Mouse (Mus musculus) gastrocnemius, postnatal 10 days (tissue): ENCODE results near the gene Dynll2. TPM values are rescaled to one million over a fixed set of nuclear protein-coding genes. Genes with fewer than 3 reads are reported as not detected.
A peak's percentile ranks its signal among the peaks of the same experiment; 100 is the strongest.
"Not testable (repeated sequence)": the region's sequence is repeated elsewhere in the genome, so short reads cannot be mapped to it uniquely, and the experiment has no call there.

Experiments
- DNase-seq: peaks from one replicate; pipeline ENCODE4 v3.0.0; 2021; ENCODE audit warnings: mixed read lengths
- total RNA-seq, 2 experiments: library from RNA; stranded (reverse); gene quantifications; 2 replicates each; pipeline ENCODE4 v1.2.3; 2021

Gene Dynll2
- total RNA-seq, 2 experiments from 2014 or later: 122 to 139 TPM

DNA sequence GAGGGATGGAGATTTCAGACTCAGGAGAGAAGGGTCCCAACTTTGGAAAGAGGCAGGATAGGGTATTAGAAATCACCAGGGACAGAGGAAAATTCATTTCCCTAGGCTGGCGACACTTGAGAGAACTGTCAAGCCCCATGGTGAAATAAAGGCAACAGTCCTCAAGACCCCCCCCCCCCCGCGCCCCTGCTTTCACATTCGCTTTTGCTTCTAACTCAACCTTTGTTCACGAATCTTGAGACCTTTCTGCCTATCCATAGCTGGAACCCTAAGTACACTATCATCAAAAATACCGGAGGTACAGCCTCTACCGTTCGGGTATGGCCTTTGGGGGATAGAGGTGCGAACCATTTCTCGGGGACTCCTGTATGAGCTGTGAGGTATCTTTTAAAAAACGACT, 528 bp upstream of the Dynll2 start:
- DNase-seq: no peak

DNA sequence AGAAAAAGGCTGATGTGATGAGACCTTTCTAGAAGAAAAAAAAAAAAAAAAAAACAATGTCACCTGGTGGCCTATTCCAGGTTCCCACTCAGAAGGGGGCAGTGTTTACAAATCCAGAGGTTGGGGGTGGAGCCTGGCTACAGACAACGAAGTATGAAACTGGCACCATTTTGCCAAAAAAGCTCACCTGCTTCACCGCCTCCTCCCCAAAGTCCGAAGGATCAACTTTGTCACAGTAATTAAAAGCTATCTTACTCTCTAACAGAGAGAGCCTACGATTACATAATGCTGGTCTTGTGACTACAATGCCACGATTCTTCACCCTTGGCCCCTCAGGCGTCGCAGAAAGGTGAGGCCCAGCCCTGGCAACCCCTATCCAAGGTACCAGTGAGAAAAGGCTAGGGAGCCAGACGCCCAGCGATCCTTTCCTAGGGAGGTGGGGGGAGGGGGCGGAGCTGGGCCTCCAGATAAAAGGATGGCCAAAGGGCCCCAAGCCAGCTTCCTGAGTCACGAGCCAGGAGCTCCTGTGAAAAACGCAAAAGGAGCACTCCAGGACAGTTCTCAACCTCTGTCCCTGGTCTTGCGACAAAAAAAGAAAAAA, 1.1 kb downstream of the Dynll2 start:
- peak; percentile 70 for DNase-seq

DNA sequence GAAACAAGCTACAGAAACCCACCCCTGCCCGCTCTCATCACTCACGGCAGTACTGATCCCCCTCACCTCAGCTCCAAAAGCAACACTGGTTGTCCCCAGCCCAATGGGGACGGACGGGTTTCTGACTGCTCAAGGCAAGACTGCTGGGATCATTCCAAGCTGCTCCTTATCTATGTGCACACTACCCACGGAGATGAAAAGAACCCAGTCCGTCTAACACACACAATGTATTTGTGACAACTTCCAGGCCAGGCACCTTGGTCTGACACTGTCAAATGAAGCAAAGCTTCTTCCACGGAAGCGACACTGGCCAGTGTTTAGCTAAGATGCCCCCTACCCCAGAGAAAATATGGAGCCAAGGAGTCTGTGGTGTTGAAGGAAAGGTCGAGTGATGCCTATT, 1.7 kb downstream of the Dynll2 start:
- DNase-seq: no peak

DNA sequence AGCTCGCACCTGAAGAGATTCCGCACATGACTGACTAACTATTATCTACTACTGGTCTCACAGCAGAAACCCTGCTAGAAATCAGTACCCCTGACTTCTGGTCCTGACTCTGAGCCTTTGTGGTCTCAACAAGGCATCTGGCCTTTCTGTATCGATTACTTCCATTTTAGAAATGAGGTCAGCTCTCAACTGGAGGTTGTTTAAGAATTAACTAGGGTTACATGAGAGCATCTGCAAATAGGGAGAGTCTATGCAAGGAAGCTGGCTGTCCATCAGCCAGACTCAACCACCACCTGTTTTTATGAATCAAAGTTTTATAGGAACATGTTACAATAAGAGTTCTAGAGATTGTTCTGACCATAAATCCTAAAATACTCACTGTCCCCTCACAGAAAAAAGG, 2.8 kb downstream of the Dynll2 start:
- DNase-seq: no peak

DNA sequence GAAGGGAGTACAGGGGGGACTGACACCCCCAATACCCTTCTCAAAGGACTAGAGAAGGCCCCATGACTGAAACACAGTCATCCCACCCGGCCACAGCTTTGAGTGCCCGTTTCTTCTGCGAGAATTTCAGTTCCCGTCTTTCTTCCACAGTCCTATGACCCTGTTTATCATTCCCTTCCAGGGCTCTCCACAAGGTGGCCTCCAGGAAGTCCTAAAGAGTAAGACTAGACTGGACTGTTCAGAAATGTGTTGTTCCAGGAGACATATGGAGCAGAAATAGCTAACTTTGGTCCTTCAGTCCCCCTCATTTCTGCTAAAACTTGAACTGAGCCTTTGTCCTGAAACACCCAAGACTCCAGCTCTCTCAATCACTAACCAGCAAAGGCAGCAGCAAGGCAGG, 8.4 kb downstream of the Dynll2 start:
- no peak for DNase-seq

DNA sequence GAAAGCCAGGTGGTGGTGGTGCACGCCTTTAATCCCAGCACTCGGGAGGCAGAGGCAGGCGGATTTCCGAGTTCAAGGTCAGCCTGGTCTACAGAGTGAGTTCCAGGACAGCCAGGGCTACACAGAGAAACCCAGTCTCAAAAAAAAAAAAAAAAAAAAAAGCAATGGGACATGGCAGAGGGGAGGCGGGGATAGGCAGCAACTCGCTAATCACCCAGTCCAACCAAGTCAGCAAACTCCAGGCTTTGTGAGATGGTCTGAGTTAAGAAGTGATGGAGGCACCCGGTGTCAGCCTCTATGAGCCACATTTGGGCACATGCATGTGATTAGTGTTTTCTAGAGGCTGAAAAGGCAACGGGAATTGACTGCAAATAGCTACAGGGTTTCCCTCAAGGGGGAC, 10.3 kb downstream of the Dynll2 start:
- not testable (repeated sequence) for DNase-seq

DNA sequence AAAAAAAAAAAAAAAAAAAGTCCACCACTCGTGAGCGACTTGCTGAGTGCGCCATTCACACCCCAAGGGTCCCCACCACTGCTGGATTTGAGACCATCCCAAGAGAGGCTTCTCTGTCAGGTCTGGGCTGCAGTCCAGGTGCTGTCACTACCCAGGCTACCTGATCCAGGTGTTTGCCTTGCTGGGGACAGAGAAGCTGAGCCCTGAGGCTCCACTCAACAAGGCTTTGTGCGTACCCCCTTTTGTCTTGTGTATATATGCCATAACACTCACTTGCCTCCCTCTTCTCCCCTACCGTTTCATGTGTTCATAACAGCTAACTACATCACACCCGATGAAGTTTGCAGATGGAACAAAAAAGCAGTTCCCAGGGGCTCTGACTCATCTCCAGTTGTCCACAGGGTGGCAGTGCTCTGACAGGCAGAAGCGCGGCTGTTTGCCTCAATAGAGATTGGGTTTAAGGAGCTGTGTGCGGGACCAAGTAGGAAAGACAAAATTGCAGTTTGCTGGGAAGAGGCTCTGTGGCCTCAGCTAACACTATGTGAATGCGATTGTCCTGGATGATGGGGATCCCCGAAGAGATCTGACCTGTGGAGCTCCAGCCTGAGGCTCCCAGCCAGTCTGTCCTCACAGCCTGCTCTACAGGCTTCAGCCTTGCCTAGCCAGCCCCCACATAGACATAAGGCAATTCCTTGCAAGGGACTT, 12.7 kb downstream of the Dynll2 start:
- DNase-seq: peak; percentile 44

DNA sequence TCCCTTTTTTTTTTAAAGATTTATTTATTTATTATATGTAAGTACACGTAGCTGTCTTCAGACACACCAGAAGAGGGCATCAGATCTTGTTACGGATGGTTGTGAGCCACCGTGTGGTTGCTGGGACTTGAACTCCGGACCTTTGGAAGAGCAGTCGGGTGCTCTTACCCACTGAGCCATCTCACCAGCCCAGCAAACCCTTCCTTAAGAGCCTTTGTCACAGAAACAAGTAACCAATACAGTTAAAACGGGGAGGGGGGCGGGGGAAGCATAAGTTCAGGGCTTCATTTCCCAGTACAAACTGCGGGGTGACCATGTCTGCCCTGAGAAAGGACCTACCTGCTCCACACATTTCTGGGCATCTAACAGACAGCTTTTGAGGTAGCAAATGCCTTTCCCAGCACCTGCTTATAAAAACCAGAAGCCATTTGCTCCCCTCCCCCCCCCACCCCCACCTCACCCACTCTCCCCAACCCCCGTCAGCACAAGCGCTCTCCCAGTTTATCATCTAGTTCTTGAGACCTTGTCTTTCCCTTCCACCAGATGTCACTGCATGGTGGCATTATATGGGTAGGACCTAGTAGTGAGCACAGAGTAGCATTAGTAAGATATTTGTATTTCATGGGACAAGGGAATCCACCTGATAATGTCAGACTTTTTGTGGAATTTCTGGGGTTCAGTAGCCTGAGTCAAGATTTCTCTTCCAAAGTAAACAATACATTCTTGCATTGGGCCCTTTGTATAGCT, 13.6 kb downstream of the Dynll2 start:
- no peak for DNase-seq

DNA sequence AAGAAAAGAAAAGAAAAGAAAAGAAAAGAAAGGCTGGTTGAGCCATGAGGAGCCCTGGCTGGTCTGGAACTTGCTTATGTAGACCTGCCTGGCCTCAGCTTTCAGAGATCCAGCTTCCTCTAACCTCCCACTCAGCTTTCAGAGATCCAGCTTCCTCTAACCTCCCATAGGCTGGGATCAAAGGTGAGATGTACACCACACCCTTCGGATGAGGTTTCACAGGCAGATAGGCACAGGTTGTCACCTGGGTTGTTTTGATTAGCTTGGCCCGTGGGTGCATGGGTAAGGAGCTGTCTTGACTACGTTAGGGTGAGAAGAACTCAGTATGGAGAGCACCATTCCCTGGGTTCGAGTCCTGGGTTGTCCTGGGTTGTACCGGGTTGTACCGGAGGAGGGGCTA, 14.5 kb downstream of the Dynll2 start:
- no peak for DNase-seq

DNA sequence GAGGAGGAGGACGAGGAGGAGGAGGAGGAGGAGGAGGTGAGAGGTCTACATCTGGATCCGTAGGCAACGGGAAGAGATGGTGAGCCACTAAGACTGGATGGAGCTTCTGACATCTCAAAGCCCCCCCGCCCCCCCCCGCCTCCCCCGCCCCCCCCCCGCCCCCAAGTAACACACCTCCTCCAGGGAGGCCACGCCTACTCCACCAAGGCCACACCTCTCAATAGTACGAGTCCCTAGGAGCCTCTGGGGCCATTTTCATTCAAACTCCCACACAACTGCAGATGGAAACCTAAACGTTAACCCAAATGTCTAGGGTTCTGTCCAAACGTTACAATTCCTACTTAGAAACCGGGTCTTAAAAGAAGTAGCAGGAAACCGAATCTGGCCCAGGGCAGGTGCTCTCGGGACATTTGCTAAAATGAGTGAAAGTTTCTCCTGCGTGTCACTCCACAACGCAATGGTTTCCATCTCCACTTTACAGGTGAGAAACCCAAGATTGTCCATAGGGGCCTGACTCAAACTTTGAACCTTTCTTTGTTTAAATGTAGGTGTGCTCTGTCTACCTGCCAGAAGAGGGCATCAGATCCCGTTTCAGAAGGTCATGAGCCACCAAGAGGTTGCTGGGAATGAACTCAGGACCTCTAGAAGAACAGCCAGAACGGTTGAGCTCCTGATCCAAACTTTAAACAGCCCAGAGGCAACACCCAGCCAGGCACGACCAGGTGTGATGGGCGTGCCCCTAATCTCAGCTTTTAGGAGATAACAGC, 18.8 kb downstream of the Dynll2 start:
- DNase-seq: no peak

DNA sequence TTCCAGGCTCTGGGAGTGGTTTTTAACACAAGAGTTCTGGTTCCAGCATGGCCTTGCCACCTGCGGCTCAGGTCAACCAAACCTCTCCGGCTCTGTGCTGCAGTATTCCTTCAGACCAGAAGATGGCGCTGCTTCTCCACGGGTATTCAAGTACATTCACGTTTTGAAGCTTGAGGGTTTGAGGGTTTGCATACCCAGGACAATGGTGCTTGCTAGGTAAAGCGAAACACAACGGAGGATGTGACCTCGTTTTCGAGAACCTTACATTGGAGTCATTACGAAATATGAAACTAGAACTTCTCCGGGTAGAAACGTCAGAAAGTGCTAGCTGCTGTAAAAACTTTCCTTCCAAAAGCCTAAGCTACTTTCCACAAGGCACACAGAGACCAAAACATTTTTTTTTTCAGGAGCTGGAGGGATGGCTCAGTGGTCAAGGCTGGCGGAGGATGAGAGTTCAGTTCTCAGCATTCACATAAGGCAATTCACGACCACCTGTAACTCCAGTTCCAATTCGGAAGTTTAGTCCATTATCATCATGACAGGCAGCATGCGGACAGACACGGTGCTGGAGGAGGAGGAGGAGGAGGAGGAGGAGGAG, 19.5 kb downstream of the Dynll2 start:
- peak; percentile 81 for DNase-seq

DNA sequence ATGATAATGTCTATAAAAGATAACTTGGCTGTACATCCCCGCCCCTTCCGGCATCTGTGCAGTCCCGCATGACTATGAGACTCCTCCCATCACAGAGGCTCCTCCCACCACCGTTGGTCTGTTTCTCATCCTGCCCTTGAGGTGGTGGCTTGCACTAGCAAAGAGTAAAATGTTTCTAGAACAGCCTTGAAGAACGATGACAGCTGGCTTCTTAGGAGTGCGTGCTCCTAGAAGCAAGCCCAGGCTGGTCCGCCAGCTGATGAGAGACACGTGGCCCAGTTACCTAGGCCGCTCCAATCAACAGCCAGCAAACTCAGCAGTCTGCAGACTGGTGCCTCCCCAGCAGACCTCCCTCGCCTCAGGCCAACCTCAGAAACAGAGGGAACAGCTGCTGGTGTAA, 21.1 kb downstream of the Dynll2 start:
- no peak for DNase-seq

DNA sequence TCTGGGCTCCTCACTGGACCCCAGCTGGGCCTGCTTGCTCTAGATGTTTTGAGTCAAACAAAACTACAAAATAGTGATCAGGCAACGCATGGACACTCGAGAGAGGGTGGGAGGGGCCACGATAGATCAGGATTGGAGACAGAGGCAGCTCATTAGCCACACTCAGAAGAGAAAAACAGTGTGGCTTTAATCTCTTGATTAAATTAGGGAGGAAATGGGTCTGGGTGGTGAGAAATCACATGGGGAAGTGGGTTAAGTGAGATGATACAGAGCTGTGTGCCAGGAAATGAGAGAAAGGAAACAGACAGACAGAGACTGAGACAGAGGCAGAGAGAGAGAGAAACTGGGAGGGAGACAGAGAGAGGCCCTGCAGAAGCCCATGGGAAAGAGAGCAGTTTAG, 22.0 kb downstream of the Dynll2 start:
- no peak for DNase-seq

DNA sequence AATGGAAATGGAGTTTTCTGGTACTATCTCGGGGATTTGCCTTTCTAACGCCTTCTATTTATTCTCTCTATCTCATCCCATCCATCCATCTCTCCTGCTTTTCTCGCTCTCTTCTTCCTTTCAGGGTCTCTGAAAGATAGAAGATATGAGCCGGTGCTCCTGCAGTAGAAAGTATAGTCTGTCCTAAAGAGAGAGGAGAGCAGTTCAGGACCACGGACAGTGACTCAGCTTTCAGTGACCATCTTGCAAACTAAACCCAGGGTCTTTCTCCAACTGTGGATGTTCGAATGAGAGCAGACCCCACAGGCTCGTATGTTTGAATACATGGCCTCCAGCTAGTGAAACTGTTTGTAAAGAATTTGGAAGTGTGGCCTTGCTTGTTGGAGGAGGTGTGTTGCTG, 30.3 kb downstream of the Dynll2 start:
- DNase-seq: no peak

DNA sequence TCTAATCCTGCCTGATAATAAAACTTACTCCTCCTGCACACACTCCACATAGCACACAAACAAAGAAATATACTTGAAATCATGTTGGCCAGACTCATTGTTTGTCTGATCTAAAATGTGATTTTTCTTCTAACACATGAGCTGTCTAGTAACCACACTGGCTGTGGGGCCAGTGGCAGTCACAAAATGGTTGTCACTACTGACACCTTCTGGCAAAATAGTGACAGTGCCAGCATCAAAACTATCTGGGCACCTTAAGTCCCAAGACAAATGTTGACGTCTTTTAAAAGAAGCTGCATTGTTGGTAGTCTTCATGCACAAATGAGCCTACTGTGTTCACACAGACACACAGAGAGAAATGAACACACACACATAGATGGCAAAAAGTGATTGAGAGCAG, 32.2 kb downstream of the Dynll2 start:
- no peak for DNase-seq

DNA sequence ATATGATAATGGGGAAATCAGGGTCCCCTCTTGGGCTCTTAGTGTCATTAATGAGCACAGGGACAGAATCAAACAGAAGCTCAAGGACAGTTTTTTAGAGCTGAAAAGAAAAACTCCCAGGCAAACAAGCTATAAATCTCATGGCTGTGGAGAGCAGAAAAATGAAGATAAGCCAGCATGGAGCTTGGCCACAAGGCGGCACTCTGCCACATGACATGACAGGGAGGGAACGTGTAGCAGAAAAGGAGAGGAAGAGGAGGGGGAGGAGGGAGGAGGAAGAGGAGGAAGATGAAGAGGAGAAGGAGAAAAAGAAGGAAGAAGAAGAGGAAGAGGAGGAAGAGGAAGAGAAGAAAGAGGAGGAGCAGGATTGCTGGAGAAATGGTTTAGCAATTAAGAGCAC, 37.3 kb downstream of the Dynll2 start:
- no peak for DNase-seq

DNA sequence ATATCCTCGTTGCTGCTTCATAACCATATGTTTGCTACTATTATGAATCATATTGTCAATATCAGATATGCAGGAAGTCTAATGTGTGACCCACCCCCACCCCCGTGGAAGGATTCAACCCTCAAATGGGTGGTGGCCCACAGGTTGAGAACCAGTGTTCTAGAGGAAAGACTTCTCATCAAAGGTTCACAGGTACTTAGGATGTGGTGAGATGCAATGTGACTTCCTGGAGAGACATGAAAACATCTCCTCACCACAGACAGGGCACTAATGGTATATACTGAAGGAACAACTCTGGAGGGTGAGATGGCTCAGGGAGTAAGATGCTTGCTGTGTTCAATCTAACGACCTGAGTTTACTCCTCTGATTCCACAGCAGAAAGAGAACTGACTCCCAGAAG, 51.9 kb downstream of the Dynll2 start:
- no peak for DNase-seq

DNA sequence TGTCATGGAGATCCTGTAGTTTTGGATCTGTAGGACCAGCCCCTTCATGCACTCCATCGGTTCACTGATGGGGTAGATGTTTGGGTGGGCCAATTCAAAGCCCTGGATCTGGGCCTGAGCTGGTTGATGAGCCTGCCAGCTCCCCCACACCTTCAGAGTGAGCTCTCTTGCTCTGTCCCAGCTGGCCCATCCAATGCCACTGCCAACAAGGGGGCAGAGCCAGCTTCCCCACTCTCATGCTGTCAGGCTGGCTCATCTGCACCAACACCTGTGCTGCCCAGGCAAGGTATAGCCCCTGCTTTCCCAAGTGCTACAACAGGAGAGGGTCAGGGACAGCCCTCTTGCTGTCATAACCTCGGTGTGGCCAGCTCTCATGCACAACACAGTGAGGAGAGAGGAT, 53.6 kb downstream of the Dynll2 start:
- no peak for DNase-seq

DNA sequence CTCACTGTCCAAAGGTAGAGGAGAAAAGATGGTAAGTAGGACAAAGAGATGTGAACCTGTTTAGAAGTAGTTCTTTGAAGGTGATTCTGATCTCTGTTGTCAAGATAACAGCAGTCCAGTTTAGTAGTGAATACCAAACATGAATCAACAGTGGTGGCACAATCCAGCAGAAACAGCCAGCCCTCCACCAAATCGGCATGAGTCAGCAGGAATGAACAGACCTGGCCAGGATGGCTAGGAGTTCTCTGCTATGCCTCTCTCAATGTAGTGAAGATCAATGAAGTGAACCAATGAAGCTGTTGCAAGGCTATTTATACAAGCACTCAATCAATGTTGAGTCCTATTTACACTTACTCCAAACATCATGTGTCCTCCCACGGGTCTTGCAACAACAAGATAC, 57.0 kb downstream of the Dynll2 start:
- no peak for DNase-seq
